Mouse (Mus musculus) heart, postnatal 0 days (tissue): ENCODE data around the gene Tdgf1.

Experiments used
- CTCF ChIP-seq: IDR thresholded peaks from 2 replicates; pipeline ENCODE4 v1.5.1; 2016; ENCODE audit warnings: antibody characterized with exemption, control low read depth, low read depth
- EP300 ChIP-seq: IDR thresholded peaks from 2 replicates; pipeline ENCODE4 v1.6.1; 2016; ENCODE audit warnings: antibody characterized with exemption, low read depth

- TF ChIP-seq CTCF, result no peak
- no peak for TF ChIP-seq EP300
Observed at GRCm38 (mm10) chr9:110908631-110909016, 37.3 kb downstream of the Tdgf1 start.
